Mouse (Mus musculus) lung, postnatal 0 days (tissue): ENCODE measurements around the gene Myo1h.

Experiments
- CTCF ChIP-seq: IDR thresholded peaks from 2 replicates; pipeline ENCODE4 v1.5.1; 2016; ENCODE audit warnings: antibody characterized with exemption, mild to moderate bottlenecking
- EP300 ChIP-seq: IDR thresholded peaks from 2 replicates; pipeline ENCODE4 v1.6.1; 2016; ENCODE audit warnings: antibody characterized with exemption, mild to moderate bottlenecking, control low read depth

DNA sequence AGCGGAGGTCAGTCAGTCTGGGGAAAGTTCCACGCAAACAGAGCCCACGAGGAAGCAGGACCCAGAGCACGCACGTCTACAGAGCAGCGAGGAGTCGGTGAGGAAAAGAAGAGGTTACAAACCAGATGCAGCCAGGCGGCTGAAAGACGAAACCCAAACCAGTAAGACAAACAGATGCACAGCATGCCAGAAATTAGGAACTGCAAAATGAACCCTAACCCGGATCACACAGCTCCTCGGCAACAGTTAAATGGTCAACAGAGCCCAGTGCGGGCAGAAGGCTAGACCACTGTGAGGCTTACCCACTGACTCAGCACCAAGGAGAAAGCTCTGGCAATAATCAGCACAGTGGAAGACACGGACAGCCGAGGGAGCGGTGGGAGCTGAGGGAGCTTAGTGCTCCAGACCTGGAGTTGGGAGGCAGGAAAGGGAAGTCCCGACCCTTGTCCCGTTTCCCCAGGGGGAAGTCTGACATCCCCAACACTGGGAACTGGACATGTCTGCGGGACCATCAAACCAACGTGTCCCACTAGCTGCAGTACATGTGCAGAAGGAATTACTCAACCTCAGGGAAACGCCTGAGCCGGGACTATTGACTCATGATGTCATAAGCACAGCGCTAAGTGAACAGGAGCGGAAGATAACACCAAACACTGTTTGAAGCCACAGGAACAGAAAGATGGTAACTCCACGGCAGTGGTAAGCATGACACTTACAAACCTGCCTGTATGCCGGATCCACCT lies 82.9 kb downstream of the Myo1h start:
- TF ChIP-seq CTCF (no peak), EP300 (no peak)
